Mouse (Mus musculus): ENCODE results near the gene Cntn2. TPM values are rescaled to one million over a fixed set of nuclear protein-coding genes. Genes with fewer than 3 reads are reported as not detected.
A peak's percentile ranks its signal among the peaks of the same experiment; 100 is the strongest.

The Cntn2 gene
- polyA plus RNA-seq, 1 experiment: 55.8 TPM

- no peak for TF ChIP-seq CTCF (IDR thresholded peaks at IDR 0.05; ENCODE audit: extremely low read depth, insufficient read depth, low read length)
- TF ChIP-seq POLR2A (IDR thresholded peaks at IDR 0.05; ENCODE audit: extremely low read depth, insufficient read depth, low read length): no peak
- Histone ChIP-seq H3K27ac (ENCODE audit: insufficient read depth, low read length) (0 out of 2 replicates have a peak overlapping the region, but pooled peaks have one; percentile 40), H3K4me1 (ENCODE audit: control insufficient read depth, insufficient read depth, low read length) (peaks cover 6% of the 10 kb centered on the region; the same call in 1 of the 2 replicates), H3K4me3 (ENCODE audit: insufficient read depth, low read length) (no peak overlapping the region)
Measured at GRCm38 (mm10) chr1:132536416-132536815, 6.6 kb downstream of the Cntn2 start.

- Histone ChIP-seq H3K4me1 (ENCODE audit: control insufficient read depth, insufficient read depth, low read length) (peaks cover 3% of the 10 kb centered on the region; the same call in 1 of the 2 replicates), H3K4me3 (ENCODE audit: insufficient read depth, low read length) (no peak overlapping the region), H3K27ac (ENCODE audit: insufficient read depth, low read length) (no peak overlapping the region)
- TF ChIP-seq POLR2A (IDR thresholded peaks at IDR 0.05; ENCODE audit: extremely low read depth, insufficient read depth, low read length) (no peak), CTCF (IDR thresholded peaks at IDR 0.05; ENCODE audit: extremely low read depth, insufficient read depth, low read length) (no peak)
Measured at GRCm38 (mm10) chr1:132535541-132535940, 7.5 kb downstream of the Cntn2 start.

DNA sequence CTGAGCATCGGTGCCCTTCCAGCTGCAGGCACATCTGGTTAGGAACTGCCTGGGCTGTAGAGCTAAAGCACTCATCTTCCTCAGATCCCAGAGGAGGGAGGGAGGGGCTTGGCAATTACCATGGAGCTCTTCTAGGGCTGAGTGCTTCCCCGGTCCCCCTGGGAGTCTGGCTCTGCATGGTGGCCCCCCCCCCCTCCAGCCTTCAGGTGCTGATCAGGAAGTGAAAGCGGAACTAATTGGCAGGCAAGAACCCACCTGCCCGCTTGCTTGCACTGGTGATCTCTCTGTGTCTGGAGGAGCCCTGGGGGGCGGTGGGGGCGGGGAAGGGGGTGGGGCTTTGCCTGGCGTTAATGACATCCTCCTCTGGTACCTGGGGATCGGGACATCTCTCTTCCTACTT is 9.2 kb downstream of the Cntn2 start:
- no peak for TF ChIP-seq POLR2A (IDR thresholded peaks at IDR 0.05; ENCODE audit: extremely low read depth, insufficient read depth, low read length)
- TF ChIP-seq CTCF (IDR thresholded peaks at IDR 0.05; ENCODE audit: extremely low read depth, insufficient read depth, low read length): no peak
- Histone ChIP-seq H3K4me3 (ENCODE audit: insufficient read depth, low read length) (no peak overlapping the region), H3K27ac (ENCODE audit: insufficient read depth, low read length) (no peak overlapping the region), H3K4me1 (ENCODE audit: control insufficient read depth, insufficient read depth, low read length) (peaks cover 2% of the 10 kb centered on the region; the same call in 1 of the 2 replicates)

DNA sequence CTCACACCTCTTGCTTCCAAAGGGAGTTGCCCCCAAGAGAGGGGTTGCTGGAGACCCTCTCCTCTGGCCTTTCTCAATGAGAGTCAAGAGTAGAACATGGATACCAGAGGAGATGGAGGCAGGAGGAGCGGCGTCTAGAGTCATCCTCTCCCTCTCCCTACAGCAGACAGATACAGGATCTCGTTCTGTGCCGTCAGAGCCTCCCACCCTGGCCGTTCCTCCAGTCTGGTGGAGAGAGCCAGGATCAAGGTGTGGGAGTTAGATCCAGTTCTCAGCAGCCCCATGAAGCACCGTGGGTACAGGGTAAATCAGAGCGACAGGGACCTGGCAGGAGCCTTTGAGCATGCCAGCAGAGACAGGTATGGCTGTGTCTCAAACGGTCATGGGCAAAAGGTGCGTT is 10.5 kb downstream of the Cntn2 start:
- no peak overlapping the region for H3K4me3 ChIP-seq (ENCODE audit: insufficient read depth, low read length)
- no peak overlapping the region for H3K27ac ChIP-seq (ENCODE audit: insufficient read depth, low read length)
- TF ChIP-seq POLR2A (IDR thresholded peaks at IDR 0.05; ENCODE audit: extremely low read depth, insufficient read depth, low read length) (no peak), CTCF (IDR thresholded peaks at IDR 0.05; ENCODE audit: extremely low read depth, insufficient read depth, low read length) (no peak)
- peaks cover 2% of the 10 kb centered on the region; the same call in 1 of the 2 replicates for H3K4me1 ChIP-seq (ENCODE audit: control insufficient read depth, insufficient read depth, low read length)

- H3K4me1 ChIP-seq (ENCODE audit: control insufficient read depth, insufficient read depth, low read length): peaks cover 5% of the 10 kb centered on the region
- H3K27ac ChIP-seq (ENCODE audit: insufficient read depth, low read length): no peak overlapping the region
- TF ChIP-seq POLR2A (IDR thresholded peaks at IDR 0.05; ENCODE audit: extremely low read depth, insufficient read depth, low read length) (no peak), CTCF (IDR thresholded peaks at IDR 0.05; ENCODE audit: extremely low read depth, insufficient read depth, low read length) (no peak)
- no peak overlapping the region for H3K4me3 ChIP-seq (ENCODE audit: insufficient read depth, low read length)
Measured at GRCm38 (mm10) chr1:132530631-132531191, 12.3 kb downstream of the Cntn2 start.

- no peak for TF ChIP-seq POLR2A (IDR thresholded peaks at IDR 0.05; ENCODE audit: extremely low read depth, insufficient read depth, low read length)
- no peak for TF ChIP-seq CTCF (IDR thresholded peaks at IDR 0.05; ENCODE audit: extremely low read depth, insufficient read depth, low read length)
- Histone ChIP-seq H3K4me1 (ENCODE audit: control insufficient read depth, insufficient read depth, low read length) (peaks cover 5% of the 10 kb centered on the region), H3K4me3 (ENCODE audit: insufficient read depth, low read length) (no peak overlapping the region), H3K27ac (ENCODE audit: insufficient read depth, low read length) (no peak overlapping the region)
Measured at GRCm38 (mm10) chr1:132528647-132529334, 14.3 kb downstream of the Cntn2 start.

DNA sequence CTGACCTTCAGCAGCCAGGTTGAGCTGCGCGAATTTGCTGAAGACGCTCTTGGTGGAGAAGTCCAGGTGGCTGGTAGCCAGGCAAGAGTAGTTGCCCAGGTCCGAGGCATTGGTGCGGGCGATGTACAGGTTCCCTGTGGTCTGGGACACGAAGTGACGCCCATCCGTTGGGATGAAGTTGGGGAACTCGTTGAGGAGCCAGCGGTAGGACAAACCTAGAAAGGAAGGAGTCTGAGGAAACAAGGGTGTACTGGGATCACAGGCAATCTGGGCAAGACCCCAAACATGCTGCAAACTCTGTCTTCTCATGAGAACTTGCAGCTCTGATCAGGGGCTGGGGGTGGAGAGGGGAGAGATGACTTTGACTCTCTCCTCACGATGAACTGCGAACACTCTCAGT is 15.0 kb downstream of the Cntn2 start:
- peaks cover 5% of the 10 kb centered on the region for H3K4me1 ChIP-seq (ENCODE audit: control insufficient read depth, insufficient read depth, low read length)
- H3K4me3 ChIP-seq (ENCODE audit: insufficient read depth, low read length): no peak overlapping the region
- no peak for TF ChIP-seq POLR2A (IDR thresholded peaks at IDR 0.05; ENCODE audit: extremely low read depth, insufficient read depth, low read length)
- no peak overlapping the region for H3K27ac ChIP-seq (ENCODE audit: insufficient read depth, low read length)

DNA sequence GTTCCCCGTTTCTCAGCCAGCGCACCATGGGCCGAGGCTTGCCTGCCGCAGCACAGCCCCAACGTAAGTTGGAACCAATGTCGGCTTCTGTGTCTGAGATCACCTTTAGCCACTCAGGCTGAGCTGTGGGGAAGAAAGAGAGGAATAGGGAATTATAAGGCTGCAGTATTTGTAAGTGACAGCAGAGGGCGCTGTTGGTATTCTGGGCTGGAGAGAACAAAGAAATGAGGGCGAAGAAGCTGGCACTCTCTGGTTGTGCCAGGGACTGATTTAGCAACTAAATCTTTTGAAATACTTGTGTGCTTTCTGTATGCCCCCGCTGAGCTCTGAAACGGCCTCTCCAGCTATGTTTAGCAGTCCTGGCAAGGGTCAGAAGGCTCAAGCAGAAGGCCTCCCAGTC is 17.2 kb downstream of the Cntn2 start:
- Histone ChIP-seq H3K4me1 (ENCODE audit: control insufficient read depth, insufficient read depth, low read length) (peaks cover 5% of the 10 kb centered on the region), H3K4me3 (ENCODE audit: insufficient read depth, low read length) (no peak overlapping the region), H3K27ac (ENCODE audit: insufficient read depth, low read length) (0 out of 2 replicates have a peak overlapping the region, but pooled peaks have one; percentile 3)
- TF ChIP-seq CTCF (IDR thresholded peaks at IDR 0.05; ENCODE audit: extremely low read depth, insufficient read depth, low read length) (peak; percentile 87), POLR2A (IDR thresholded peaks at IDR 0.05; ENCODE audit: extremely low read depth, insufficient read depth, low read length) (no peak)

DNA sequence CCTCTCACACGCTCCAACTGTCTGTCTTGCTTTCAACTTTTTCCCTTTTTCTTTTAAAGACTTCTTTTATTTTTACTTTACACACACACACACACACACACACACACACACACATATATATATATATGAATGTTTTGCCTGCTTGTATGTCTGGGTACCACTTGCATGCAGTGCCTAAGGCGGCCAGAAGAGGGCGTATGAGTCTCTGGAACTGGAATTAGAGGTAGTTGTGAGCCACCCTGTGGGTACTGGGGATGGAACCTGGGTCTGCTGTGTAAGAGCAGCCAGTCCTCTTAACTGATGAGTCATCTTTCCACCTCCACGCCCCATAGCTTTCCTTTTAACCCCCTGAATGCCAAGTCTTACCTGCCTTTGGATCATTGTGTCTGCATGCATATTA is 19.1 kb downstream of the Cntn2 start:
- H3K4me3 ChIP-seq (ENCODE audit: insufficient read depth, low read length): no peak overlapping the region
- no peak overlapping the region for H3K27ac ChIP-seq (ENCODE audit: insufficient read depth, low read length)
- peaks cover 5% of the 10 kb centered on the region for H3K4me1 ChIP-seq (ENCODE audit: control insufficient read depth, insufficient read depth, low read length)
- peak; percentile 37 for TF ChIP-seq CTCF (IDR thresholded peaks at IDR 0.05; ENCODE audit: extremely low read depth, insufficient read depth, low read length)
- TF ChIP-seq POLR2A (IDR thresholded peaks at IDR 0.05; ENCODE audit: extremely low read depth, insufficient read depth, low read length): no peak

GRCm38 (mm10) chr1:132523048-132523447 is 20.0 kb downstream of the Cntn2 start:
- TF ChIP-seq CTCF (IDR thresholded peaks at IDR 0.05; ENCODE audit: extremely low read depth, insufficient read depth, low read length) (no peak), POLR2A (IDR thresholded peaks at IDR 0.05; ENCODE audit: extremely low read depth, insufficient read depth, low read length) (no peak)
- Histone ChIP-seq H3K27ac (ENCODE audit: insufficient read depth, low read length) (no peak overlapping the region), H3K4me1 (ENCODE audit: control insufficient read depth, insufficient read depth, low read length) (peaks cover 5% of the 10 kb centered on the region), H3K4me3 (ENCODE audit: insufficient read depth, low read length) (no peak overlapping the region)
